Mouse (Mus musculus) lung, embryonic 14.5 days (tissue): ENCODE measurements around the gene Etnk1. TPM values are rescaled to one million over a fixed set of nuclear protein-coding genes. Genes with fewer than 3 reads are reported as not detected.

Source experiments
- ATAC-seq: fragments of 200-750 bp; cut with Nextera tagmentation; 2 replicates; pipeline ENCODE4 v1.8.0; 2017; ENCODE audit warnings: mild to moderate bottlenecking, moderate TSS enrichment, moderate library complexity; ENCODE audit not compliant: insufficient read depth
- DNase-seq: peaks from one replicate; pipeline ENCODE4 v3.0.0-alpha.2; 2015
- H3K27ac ChIP-seq: fragments of 300-500 bp; sonication (generic); 2 replicates; pipeline ENCODE4 v1.5.1; 2014; ENCODE audit warnings: low read depth, mild to moderate bottlenecking, moderate library complexity
- H3K27me3 ChIP-seq: fragments of 300-500 bp; sonication (generic); 2 replicates; pipeline ENCODE4 v1.6.1; 2014; ENCODE audit warnings: low read length, control low read depth; ENCODE audit not compliant: insufficient read depth
- H3K36me3 ChIP-seq: fragments of 300-500 bp; sonication (generic); 2 replicates; pipeline ENCODE4 v1.6.1; 2014; ENCODE audit warnings: control low read depth; ENCODE audit not compliant: insufficient read depth
- H3K4me1 ChIP-seq: fragments of 300-500 bp; sonication (generic); 2 replicates; pipeline ENCODE4 v1.6.1; 2014; ENCODE audit warnings: antibody characterized with exemption, control low read depth; ENCODE audit not compliant: insufficient read depth
- H3K4me2 ChIP-seq: fragments of 300-500 bp; sonication (generic); 2 replicates; pipeline ENCODE4 v1.6.1; 2014; ENCODE audit warnings: mild to moderate bottlenecking
- H3K4me3 ChIP-seq: fragments of 300-500 bp; sonication (generic); 2 replicates; pipeline ENCODE4 v1.5.1; 2014; ENCODE audit warnings: low read depth, low read length
- H3K9ac ChIP-seq: fragments of 300-500 bp; sonication (generic); 2 replicates; pipeline ENCODE4 v1.6.1; 2014
- H3K9me3 ChIP-seq: fragments of 300-500 bp; sonication (generic); 2 replicates; pipeline ENCODE4 v1.6.1; 2016; ENCODE audit warnings: low read depth, low read length, control low read depth
- CTCF ChIP-seq: IDR thresholded peaks from 2 replicates; pipeline ENCODE4 v1.5.1; 2016; ENCODE audit warnings: antibody characterized with exemption, low read depth
- WGBS: fragments of 180-500 bp; shearing (Covaris S2); extraction: QIAGEN DNeasy Blood & Tissue Kit; methylation state at CpG from one replicate; pipeline ENCODE4 v1.1.7; 2014; 5-methylcytosine and 5-hydroxymethylcytosine counted together
- polyA plus RNA-seq: library from polyadenylated mRNA; unstranded; fragments of >200 nt; fragmentation: Nextera tagmentation; extraction: Ambion mirVana; gene quantifications from 2 replicates; pipeline ENCODE4 v1.2.1, GENCODE M21; 2014

Gene Etnk1
- polyA plus RNA-seq, 1 experiment from 2014 or later = 23.3 TPM

DNA sequence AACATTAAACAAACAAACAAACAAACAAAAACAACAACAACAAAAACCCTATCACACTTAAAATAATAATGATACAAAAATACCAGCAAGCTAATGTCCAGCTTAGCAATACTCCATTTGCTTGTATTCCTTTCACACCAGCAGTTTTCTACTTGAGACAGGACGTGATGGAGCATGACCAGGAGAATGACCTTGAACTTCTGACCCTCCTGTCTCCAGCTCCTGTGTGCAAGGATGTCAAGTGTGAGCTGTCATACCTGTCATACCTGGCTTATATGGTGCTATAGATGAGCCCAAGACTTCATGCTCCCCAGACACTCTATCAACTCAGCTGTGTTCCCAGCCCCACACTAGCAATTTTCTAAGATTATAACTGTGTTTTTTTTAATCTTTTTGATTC is 11.0 kb upstream of the Etnk1 start:
- H3K27ac ChIP-seq = no peak overlapping the region
- H3K9ac ChIP-seq = no peak overlapping the region
- no peak overlapping the region for H3K4me2 ChIP-seq
- no peaks in the 10 kb centered on the region for H3K27me3 ChIP-seq
- no peak for TF ChIP-seq CTCF
- 0 out of 2 replicates have a peak, but pooled peaks cover 4% of the 10 kb centered on the region for H3K4me1 ChIP-seq
- no peaks in the 10 kb centered on the region for H3K36me3 ChIP-seq
- DNase-seq (no peak), ATAC-seq (no peak)
- no peaks in the 10 kb centered on the region for H3K9me3 ChIP-seq
- no peak overlapping the region for H3K4me3 ChIP-seq
- WGBS = 58% methylated on average over 1 of the region's 1 CpGs

DNA sequence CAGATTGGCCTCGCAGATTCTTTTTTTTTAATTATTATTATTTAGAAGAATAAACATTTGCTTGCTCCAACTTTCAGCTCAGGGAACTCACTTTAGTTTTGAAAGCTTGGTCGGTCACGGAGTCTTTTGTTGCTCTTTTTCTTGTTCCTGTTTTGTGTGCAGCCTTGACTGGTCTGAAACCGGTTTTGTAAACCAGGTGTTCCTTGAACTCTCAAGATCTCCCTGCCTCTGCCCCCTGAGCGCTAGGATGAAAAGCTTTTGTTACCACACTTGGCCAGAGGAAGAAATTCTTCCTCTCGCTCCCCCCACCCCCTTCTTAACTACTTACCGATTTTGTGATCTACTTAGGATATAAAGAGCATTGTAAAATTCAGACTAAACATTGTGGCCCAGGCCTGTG is 10.3 kb upstream of the Etnk1 start:
- 0 out of 2 replicates have a peak, but pooled peaks cover 4% of the 10 kb centered on the region for H3K4me1 ChIP-seq
- no peak overlapping the region for H3K9ac ChIP-seq
- H3K4me2 ChIP-seq = no peak overlapping the region
- no peaks in the 10 kb centered on the region for H3K36me3 ChIP-seq
- no peak overlapping the region for H3K4me3 ChIP-seq
- no peak for TF ChIP-seq CTCF
- no peaks in the 10 kb centered on the region for H3K27me3 ChIP-seq
- ATAC-seq (no peak), DNase-seq (no peak)
- no peak overlapping the region for H3K27ac ChIP-seq
- H3K9me3 ChIP-seq = no peaks in the 10 kb centered on the region
- WGBS = 77% methylated on average over 7 of the region's 7 CpGs

DNA sequence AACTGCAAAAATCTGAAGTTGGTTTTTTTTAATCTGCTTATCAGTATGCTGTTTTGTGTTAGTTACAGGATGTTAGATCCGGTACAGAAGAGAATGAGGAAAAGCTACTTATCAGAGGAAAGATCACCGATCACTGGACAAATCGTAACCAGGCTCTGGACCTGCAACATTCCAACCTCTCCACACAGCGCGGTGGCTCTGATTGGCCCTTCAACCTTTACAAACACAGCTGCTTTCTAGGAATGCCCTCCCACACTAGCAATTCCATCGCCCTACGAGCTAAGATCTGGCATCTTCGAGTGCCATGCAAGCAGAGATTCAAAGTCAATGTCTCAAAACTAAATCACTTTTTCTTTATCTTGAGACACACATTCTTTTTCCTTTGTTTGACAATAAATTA is 9.6 kb upstream of the Etnk1 start:
- no peak overlapping the region for H3K4me3 ChIP-seq
- no peak overlapping the region for H3K4me2 ChIP-seq
- H3K36me3 ChIP-seq = no peaks in the 10 kb centered on the region
- H3K9ac ChIP-seq = no peak overlapping the region
- DNase-seq = no peak
- H3K27me3 ChIP-seq = no peaks in the 10 kb centered on the region
- no peaks in the 10 kb centered on the region for H3K9me3 ChIP-seq
- 65% methylated on average over 8 of the region's 8 CpGs for WGBS
- no peak for TF ChIP-seq CTCF
- no peak for ATAC-seq
- H3K4me1 ChIP-seq = 0 out of 2 replicates have a peak, but pooled peaks cover 1% of the 10 kb centered on the region
- H3K27ac ChIP-seq = no peak overlapping the region

DNA sequence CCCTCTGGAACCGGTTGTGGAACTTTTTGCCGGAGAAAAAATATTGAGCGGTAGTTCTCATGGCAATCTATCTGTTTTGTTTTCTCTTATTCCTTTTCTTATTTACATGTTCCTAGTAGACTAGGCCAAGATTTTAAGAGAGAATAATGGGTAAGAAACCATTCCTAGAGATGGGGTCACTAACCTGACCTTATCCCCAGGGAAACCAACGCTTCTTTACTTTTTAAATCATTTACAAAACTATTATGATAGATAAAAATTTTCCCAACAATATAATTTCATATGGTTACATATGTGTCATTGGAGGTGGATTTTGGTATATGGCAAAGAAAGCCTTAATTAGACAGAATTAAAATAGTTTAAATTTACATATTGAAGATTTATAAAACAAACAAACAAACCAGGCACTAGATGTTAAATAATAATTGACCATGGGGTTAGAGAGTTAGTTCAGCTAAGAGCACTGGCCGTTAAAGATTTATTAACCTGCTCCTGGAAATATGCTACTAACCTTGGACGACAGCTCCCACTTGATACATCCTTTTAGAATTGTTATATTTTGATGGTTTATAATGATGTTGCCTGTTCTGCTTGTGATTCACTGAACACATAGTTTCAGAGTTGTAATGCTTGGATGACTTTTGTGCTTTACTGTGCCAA is 6.3 kb upstream of the Etnk1 start:
- TF ChIP-seq CTCF = no peak
- no peak for DNase-seq
- no peak for ATAC-seq
- H3K9ac ChIP-seq = no peak overlapping the region
- H3K4me2 ChIP-seq = no peak overlapping the region
- H3K27ac ChIP-seq = no peak overlapping the region
- no peaks in the 10 kb centered on the region for H3K27me3 ChIP-seq
- 83% methylated on average over 6 of the region's 6 CpGs for WGBS
- no peak overlapping the region for H3K4me3 ChIP-seq
- H3K9me3 ChIP-seq = no peaks in the 10 kb centered on the region
- no peaks in the 10 kb centered on the region for H3K36me3 ChIP-seq
- no peaks in the 10 kb centered on the region; the same call in 1 of the 2 replicates for H3K4me1 ChIP-seq

DNA sequence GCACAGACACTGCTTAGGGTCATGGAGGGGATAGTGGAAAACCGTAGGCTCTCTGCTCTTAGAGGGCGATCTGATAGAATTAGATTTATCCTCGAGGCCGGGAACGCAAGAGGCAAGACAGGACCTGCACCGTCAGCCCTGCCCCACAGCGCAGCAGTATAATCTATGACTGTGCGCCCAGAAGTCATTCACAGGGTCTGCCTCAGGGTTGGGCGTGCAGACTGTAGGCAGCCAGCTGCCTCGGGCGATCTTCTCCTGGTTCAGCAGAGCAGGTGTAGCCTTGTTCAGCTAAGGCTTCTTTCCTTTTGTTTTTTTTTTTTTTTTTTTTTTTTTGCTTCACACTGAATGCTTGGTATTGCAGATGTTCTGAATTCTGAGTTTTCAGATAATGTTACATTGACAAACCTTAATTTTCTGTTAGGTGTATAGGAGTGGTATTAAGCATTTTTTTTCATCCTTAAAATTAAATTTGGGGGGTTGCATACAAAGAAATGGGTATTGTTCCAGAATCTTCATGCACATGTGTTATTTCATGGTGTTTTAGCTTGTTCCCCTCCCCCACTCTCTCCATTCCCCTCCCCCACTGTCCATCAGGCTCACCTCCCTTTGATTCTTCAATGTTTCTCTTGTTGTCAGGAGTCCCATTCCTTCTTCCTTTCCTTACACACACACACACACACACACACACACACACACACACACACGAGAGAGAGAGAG is 4.7 kb upstream of the Etnk1 start:
- no peak overlapping the region for H3K9ac ChIP-seq
- no peak overlapping the region for H3K27ac ChIP-seq
- H3K9me3 ChIP-seq = no peaks in the 10 kb centered on the region
- no peak for TF ChIP-seq CTCF
- no peak for DNase-seq
- ATAC-seq = no peak
- H3K4me1 ChIP-seq = no peaks in the 10 kb centered on the region; the same call in 1 of the 2 replicates
- H3K27me3 ChIP-seq = no peaks in the 10 kb centered on the region
- H3K4me3 ChIP-seq = no peak overlapping the region
- H3K4me2 ChIP-seq = no peak overlapping the region
- WGBS = 51% methylated on average over 11 of the region's 12 CpGs
- H3K36me3 ChIP-seq = no peaks in the 10 kb centered on the region

DNA sequence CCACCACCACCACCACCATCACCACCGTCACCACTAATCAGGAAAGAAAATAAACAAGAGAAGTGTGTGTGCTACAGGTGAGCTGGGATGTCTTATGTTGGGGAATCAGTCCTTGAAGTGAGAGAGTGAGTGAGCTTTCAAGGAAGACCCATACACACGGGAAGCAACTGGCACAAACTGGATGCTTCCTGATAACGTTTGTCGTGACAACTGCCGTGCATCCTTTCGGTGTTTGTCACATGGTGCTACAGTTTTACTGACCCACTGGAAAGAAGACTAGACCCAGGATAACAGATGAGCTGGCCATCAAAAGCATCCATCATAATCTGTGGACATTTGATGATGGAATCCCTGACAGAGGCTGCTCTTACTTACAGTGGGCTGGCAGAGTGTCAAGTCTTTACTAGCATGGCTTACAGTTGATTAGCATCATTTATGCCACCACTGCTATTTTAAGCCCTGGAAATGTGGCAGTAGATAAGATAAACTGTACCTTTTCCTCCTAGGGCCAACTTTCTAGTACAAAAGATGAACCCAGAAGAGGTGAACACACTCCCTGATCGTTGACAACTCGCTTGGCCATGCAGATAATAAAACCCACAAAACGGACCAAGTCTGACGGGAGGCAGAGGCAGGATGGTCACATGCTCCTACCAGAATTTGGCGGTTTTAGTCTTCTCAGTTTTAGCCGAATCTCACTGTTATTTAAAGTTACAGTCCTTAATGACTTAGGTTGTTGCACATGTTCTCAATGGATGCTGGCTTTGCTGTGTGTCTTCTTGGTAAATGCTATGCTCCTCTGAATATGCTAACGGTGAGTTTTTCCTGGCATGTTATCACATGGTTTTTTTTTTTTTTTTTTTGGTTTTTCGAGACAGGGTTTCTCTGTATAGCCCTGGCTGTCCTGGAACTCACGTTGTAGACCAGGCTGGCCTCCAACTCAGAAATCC is 2.8 kb upstream of the Etnk1 start:
- ATAC-seq (no peak), DNase-seq (no peak)
- no peaks in the 10 kb centered on the region for H3K9me3 ChIP-seq
- no peaks in the 10 kb centered on the region for H3K27me3 ChIP-seq
- H3K27ac ChIP-seq = no peak overlapping the region
- no peaks in the 10 kb centered on the region; the same call in 1 of the 2 replicates for H3K4me1 ChIP-seq
- no peak overlapping the region for H3K9ac ChIP-seq
- TF ChIP-seq CTCF = no peak
- no peaks in the 10 kb centered on the region for H3K36me3 ChIP-seq
- 70% methylated on average over 15 of the region's 15 CpGs for WGBS
- no peak overlapping the region for H3K4me3 ChIP-seq
- H3K4me2 ChIP-seq = no peak overlapping the region

DNA sequence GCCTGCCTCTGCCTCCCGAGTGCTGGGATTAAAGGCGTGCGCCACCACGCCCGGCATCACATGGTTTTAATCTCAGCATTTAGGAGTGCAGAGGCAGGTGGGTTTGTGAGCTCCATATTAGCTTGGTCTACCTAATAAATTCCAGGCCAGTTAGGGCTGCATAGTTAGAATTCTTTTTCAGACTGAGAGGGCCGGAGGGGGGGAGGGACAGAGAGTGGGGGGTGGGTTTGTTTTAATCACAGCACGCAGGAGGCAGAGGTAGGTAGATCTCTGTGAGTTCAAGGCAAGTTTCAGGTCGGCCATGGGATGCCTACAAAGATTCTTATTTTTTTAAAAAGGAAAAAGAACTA is 2.1 kb upstream of the Etnk1 start:
- Histone ChIP-seq H3K9ac (no peak overlapping the region), H3K4me2 (no peak overlapping the region), H3K27me3 (no peaks in the 10 kb centered on the region), H3K27ac (no peak overlapping the region), H3K4me1 (no peaks in the 10 kb centered on the region; the same call in 1 of the 2 replicates), H3K9me3 (no peaks in the 10 kb centered on the region), H3K36me3 (no peaks in the 10 kb centered on the region), H3K4me3 (no peak overlapping the region)
- TF ChIP-seq CTCF = no peak
- 74% methylated on average over 8 of the region's 8 CpGs for WGBS
- no peak for ATAC-seq
- no peak for DNase-seq
